12 mouse cellular contexts compared by ENCODE assay signal in genomic region chr4:123247147-123247880, GRCm38 (mm10). TPM values are rescaled to one million over a fixed set of nuclear protein-coding genes. Genes with fewer than 3 reads are reported as not detected.
DNase-seq lines count a peak whose midpoint lies in the region; ATAC-seq lines count a peak whose summit lies in the region.
"Had no signal": no experiment of that assay in that cellular context is flagged by ENCODE, and none has a peak within 500 bp of the region (broad histone marks: within the 10 kb centered on the region; RNA-seq: fewer than 3 reads in every experiment).

No protein-coding gene starts in this region.

- WGBS in midbrain, embryonic 10.5 days, result 80% methylated on average over 7 of the region's 7 CpGs
- WGBS in midbrain, embryonic 11.5 days, result 73% methylated on average over 7 of the region's 7 CpGs
- 34% methylated on average over 7 of the region's 7 CpGs for WGBS in heart, embryonic 12.5 days

- peak overlapping the region; percentile 7; the same call in 1 of the 2 replicates for H3K27ac ChIP-seq in midbrain, embryonic 10.5 days (replicated peaks)
- H3K27ac ChIP-seq in midbrain, embryonic 11.5 days (ENCODE audit: low read depth, low read length), result no peak overlapping the region
- peak overlapping the region; percentile 97 for H3K27ac ChIP-seq in heart, embryonic 12.5 days (ENCODE audit: poor library complexity, severe bottlenecking)
- H3K27ac ChIP-seq: hindbrain, embryonic 13.5 days had no signal

- no peak overlapping the region for H3K4me2 ChIP-seq in midbrain, embryonic 11.5 days
- H3K4me2 ChIP-seq in heart, embryonic 12.5 days, result 0 out of 2 replicates have a peak overlapping the region, but pooled peaks have one; percentile 12
- H3K4me2 ChIP-seq: hindbrain, embryonic 13.5 days had no signal

- peaks cover 10% of the 10 kb centered on the region for H3K4me1 ChIP-seq in midbrain, embryonic 10.5 days
- peaks cover 3% of the 10 kb centered on the region; the same call in 1 of the 2 replicates for H3K4me1 ChIP-seq in midbrain, embryonic 11.5 days (ENCODE audit: control insufficient read depth, insufficient read depth, low read length)
- H3K4me1 ChIP-seq in heart, embryonic 12.5 days (replicated peaks), result peaks cover 52% of the 10 kb centered on the region

- H3K36me3 ChIP-seq in midbrain, embryonic 10.5 days, result no peaks in the 10 kb centered on the region
- H3K36me3 ChIP-seq in midbrain, embryonic 11.5 days (ENCODE audit: control insufficient read depth, insufficient read depth, low read length), result no peaks in the 10 kb centered on the region
- H3K36me3 ChIP-seq in heart, embryonic 12.5 days, result 0 out of 2 replicates have a peak, but pooled peaks cover 2% of the 10 kb centered on the region
- H3K36me3 ChIP-seq: hindbrain, embryonic 13.5 days had no signal

- no peak overlapping the region for H3K4me3 ChIP-seq in midbrain, embryonic 10.5 days
- H3K4me3 ChIP-seq in midbrain, embryonic 11.5 days (ENCODE audit: low read depth, low read length), result no peak overlapping the region
- H3K4me3 ChIP-seq in heart, embryonic 12.5 days, result no peak overlapping the region
- H3K4me3 ChIP-seq: hindbrain, embryonic 13.5 days had no signal

- ATAC-seq in midbrain, embryonic 11.5 days (ENCODE audit: low FRiP score), result no peak
- peak; percentile 71 for ATAC-seq in heart, embryonic 12.5 days (ENCODE audit: insufficient number of reproducible peaks, low FRiP score)
- ATAC-seq in monocyte, adult 5-6 weeks (replicated peaks; ENCODE audit: insufficient number of reproducible peaks, low FRiP score, low TSS enrichment, poor library complexity, severe bottlenecking), result no peak
- no peak for ATAC-seq in erythroblast, adult 5-6 weeks (replicated peaks; ENCODE audit: low FRiP score, poor library complexity, severe bottlenecking)

- no peaks in the 10 kb centered on the region for H3K9me3 ChIP-seq in midbrain, embryonic 10.5 days (replicated peaks)
- H3K9me3 ChIP-seq in midbrain, embryonic 11.5 days (ENCODE audit: control insufficient read depth, low read length), result no peaks in the 10 kb centered on the region
- no peaks in the 10 kb centered on the region for H3K9me3 ChIP-seq in heart, embryonic 12.5 days (replicated peaks)
- H3K9me3 ChIP-seq: hindbrain, embryonic 13.5 days had no signal

- no peak for DNase-seq in midbrain, embryonic 10.5 days (ENCODE audit: low spot score)
- DNase-seq in midbrain, embryonic 11.5 days (ENCODE audit: low spot score, missing footprints), result no peak
- DNase-seq in kidney, postnatal 10 days, result peak; percentile 72
- peak; percentile 78 for DNase-seq in skeletal muscle tissue, adult 2 months (ENCODE audit: low read depth, low spot score)
- DNase-seq in natural killer cell, adult 2 months (ENCODE audit: low spot score in 2 of 2), result no peak
- DNase-seq: adrenal gland, postnatal 36 days had no signal

- H3K27me3 ChIP-seq in midbrain, embryonic 10.5 days (ENCODE audit: low read depth, poor library complexity, severe bottlenecking), result 0 out of 2 replicates have a peak, but pooled peaks cover 8% of the 10 kb centered on the region
- no peaks in the 10 kb centered on the region for H3K27me3 ChIP-seq in midbrain, embryonic 11.5 days (ENCODE audit: control insufficient read depth, insufficient read depth, low read length)
- H3K27me3 ChIP-seq in heart, embryonic 12.5 days (replicated peaks), result no peaks in the 10 kb centered on the region
- H3K27me3 ChIP-seq: hindbrain, embryonic 13.5 days had no signal

- H3K9ac ChIP-seq in midbrain, embryonic 11.5 days (ENCODE audit: low read length), result no peak overlapping the region
- H3K9ac ChIP-seq in heart, embryonic 12.5 days, result peak overlapping the region; percentile 22; the same call in 1 of the 2 replicates
- H3K9ac ChIP-seq: hindbrain, embryonic 13.5 days had no signal

RNA-seq across cellular contexts. Expression of gene Heyl, which starts 14.0 kb away (rescaled TPM):
- 8.0 and 9.8 TPM in 2 replicates for polyA plus RNA-seq in midbrain, embryonic 10.5 days (2016; fragmentation: Nextera tagmentation; extraction: Ambion mirVana)
- 6.8 and 7.7 TPM in 2 replicates for polyA plus RNA-seq in midbrain, embryonic 11.5 days (2014; fragmentation: Nextera tagmentation; extraction: Ambion mirVana)
- polyA plus RNA-seq in heart, embryonic 12.5 days (2016; fragmentation: Nextera tagmentation; extraction: Ambion mirVana), result 6.8 and 7.3 TPM in 2 replicates
- total RNA-seq in monocyte, adult 5-6 weeks (2017), result 0.10 TPM in 1 of 3 replicates, not detected in the others
- 0.21 TPM in 1 of 2 replicates, not detected in the other for total RNA-seq in erythroblast, adult 5-6 weeks (2015; ENCODE audit: low replicate concordance)
- not detected in 2 replicates for total RNA-seq in erythroblast, adult 5-6 weeks (2017; ENCODE audit: low replicate concordance)

RNA-seq across cellular contexts. Expression of gene Pabpc4, which starts 14.8 kb away (rescaled TPM):
- polyA plus RNA-seq in midbrain, embryonic 10.5 days (2016; fragmentation: Nextera tagmentation; extraction: Ambion mirVana), result 41.4 and 48.3 TPM in 2 replicates
- 29.6 and 40.4 TPM in 2 replicates for polyA plus RNA-seq in midbrain, embryonic 11.5 days (2014; fragmentation: Nextera tagmentation; extraction: Ambion mirVana)
- polyA plus RNA-seq in heart, embryonic 12.5 days (2016; fragmentation: Nextera tagmentation; extraction: Ambion mirVana), result 62.7 and 63.0 TPM in 2 replicates
- 23.4 to 30.7 TPM (median 23.8 TPM) in 3 replicates for total RNA-seq in monocyte, adult 5-6 weeks (2017)
- total RNA-seq in erythroblast, adult 5-6 weeks (2015; ENCODE audit: low replicate concordance), result 139 and 182 TPM in 2 replicates
- total RNA-seq in erythroblast, adult 5-6 weeks (2017; ENCODE audit: low replicate concordance), result 218 and 250 TPM in 2 replicates

RNA-seq across cellular contexts. Expression of gene Nt5c1a, which starts 46.0 kb away (rescaled TPM):
- not detected in 2 replicates for polyA plus RNA-seq in midbrain, embryonic 10.5 days (2016; fragmentation: Nextera tagmentation; extraction: Ambion mirVana)
- polyA plus RNA-seq in midbrain, embryonic 11.5 days (2014; fragmentation: Nextera tagmentation; extraction: Ambion mirVana), result not detected in 2 replicates
- polyA plus RNA-seq in heart, embryonic 12.5 days (2016; fragmentation: Nextera tagmentation; extraction: Ambion mirVana), result 0.92 TPM in 2 replicates
- not detected in 3 replicates for total RNA-seq in monocyte, adult 5-6 weeks (2017)
- not detected in 2 replicates for total RNA-seq in erythroblast, adult 5-6 weeks (2015; ENCODE audit: low replicate concordance)
- total RNA-seq in erythroblast, adult 5-6 weeks (2017; ENCODE audit: low replicate concordance), result not detected in 2 replicates
- total RNA-seq: liver, adult 2 months had no signal
- polyA plus RNA-seq: hindbrain, embryonic 13.5 days; liver, adult 2 months; neural tube, embryonic 11.5 days had no signal

Comparison
In these comparisons a context has a peak if more than half of its experiments do, and no peak if none do; other contexts are left out.
1. DNase-seq: peak in kidney, postnatal 10 days (single experiment) and skeletal muscle tissue, adult 2 months (single experiment); none in midbrain, embryonic 10.5 days (single experiment), midbrain, embryonic 11.5 days (single experiment) and natural killer cell, adult 2 months (0 of 2).